Mouse (Mus musculus): ENCODE data around the gene Smlr1. TPM values are rescaled to one million over a fixed set of nuclear protein-coding genes. Genes with fewer than 3 reads are reported as not detected.
A peak's percentile ranks its signal among the peaks of the same experiment; 100 is the strongest.

Smlr1 gene
- total and polyA plus RNA-seq, 2 experiments from 2014 or later, result not detected

- 86% methylated on average over 5 of the region's 5 CpGs for WGBS
Observed at GRCm38 (mm10) chr10:25503250-25503649, 32.8 kb downstream of the Smlr1 start.

GRCm38 (mm10) chr10:25499323-25500071, 36.6 kb downstream of the Smlr1 start:
- no peak overlapping the region for H3K9ac ChIP-seq (replicated peaks; ENCODE audit: low read length)
- no peaks in the 10 kb centered on the region for H3K9me3 ChIP-seq (ENCODE audit: low read length)
- no peak for ATAC-seq
- no peaks in the 10 kb centered on the region for H3K27me3 ChIP-seq (ENCODE audit: insufficient read depth, low read length)
- TF ChIP-seq CTCF (IDR thresholded peaks at IDR 0.05; ENCODE audit: low read depth), result peak; percentile 57
- H3K4me3 ChIP-seq (ENCODE audit: low read length), result no peak overlapping the region
- H3K4me1 ChIP-seq (ENCODE audit: insufficient read depth, low read length), result no peaks in the 10 kb centered on the region
- H3K36me3 ChIP-seq (ENCODE audit: insufficient read depth, low read length), result 0 out of 2 replicates have a peak, but pooled peaks cover 6% of the 10 kb centered on the region
- 52% methylated on average over 10 of the region's 10 CpGs for WGBS
- H3K27ac ChIP-seq, result no peak overlapping the region
- DNase-seq (ENCODE audit: low spot score), result peak; percentile 53
- H3K4me2 ChIP-seq (ENCODE audit: low read depth, low read length), result no peak overlapping the region

More at GRCm38 (mm10) chr10:25503250-25503649, 32.8 kb downstream of the Smlr1 start:
- no peak overlapping the region for H3K9ac ChIP-seq (replicated peaks; ENCODE audit: low read length)
- H3K4me1 ChIP-seq (ENCODE audit: insufficient read depth, low read length), result no peaks in the 10 kb centered on the region
- no peak for TF ChIP-seq CTCF (IDR thresholded peaks at IDR 0.05; ENCODE audit: low read depth)
- H3K27ac ChIP-seq, result no peak overlapping the region
- H3K4me3 ChIP-seq (ENCODE audit: low read length), result no peak overlapping the region
- ATAC-seq (no peak), DNase-seq (ENCODE audit: low spot score) (no peak)
- H3K36me3 ChIP-seq (ENCODE audit: insufficient read depth, low read length), result 0 out of 2 replicates have a peak, but pooled peaks cover 6% of the 10 kb centered on the region
- no peaks in the 10 kb centered on the region for H3K27me3 ChIP-seq (ENCODE audit: insufficient read depth, low read length)
- no peak overlapping the region for H3K4me2 ChIP-seq (ENCODE audit: low read depth, low read length)
- no peaks in the 10 kb centered on the region for H3K9me3 ChIP-seq (ENCODE audit: low read length)

- H3K4me3 ChIP-seq (ENCODE audit: low read length), result no peak overlapping the region
- TF ChIP-seq CTCF (IDR thresholded peaks at IDR 0.05; ENCODE audit: low read depth), result peak; percentile 86
- no peaks in the 10 kb centered on the region for H3K27me3 ChIP-seq (ENCODE audit: insufficient read depth, low read length)
- 12% methylated on average over 1 of the region's 1 CpGs for WGBS
- H3K9ac ChIP-seq (replicated peaks; ENCODE audit: low read length), result no peak overlapping the region
- ATAC-seq (peak; percentile 75; the same call in 1 of the 2 replicates), DNase-seq (ENCODE audit: low spot score) (peak; percentile 74)
- no peak overlapping the region for H3K4me2 ChIP-seq (ENCODE audit: low read depth, low read length)
- H3K9me3 ChIP-seq (ENCODE audit: low read length), result no peaks in the 10 kb centered on the region
- H3K36me3 ChIP-seq (ENCODE audit: insufficient read depth, low read length), result no peaks in the 10 kb centered on the region
- H3K27ac ChIP-seq, result no peak overlapping the region
- no peaks in the 10 kb centered on the region for H3K4me1 ChIP-seq (ENCODE audit: insufficient read depth, low read length)
Observed at GRCm38 (mm10) chr10:25488456-25488855, 47.6 kb downstream of the Smlr1 start.

GRCm38 (mm10) chr10:25482791-25483190, 53.3 kb downstream of the Smlr1 start:
- no peak for TF ChIP-seq CTCF (IDR thresholded peaks at IDR 0.05; ENCODE audit: low read depth)
- no peak overlapping the region for H3K4me3 ChIP-seq (ENCODE audit: low read length)
- H3K9me3 ChIP-seq (ENCODE audit: low read length), result no peaks in the 10 kb centered on the region
- ATAC-seq (no peak), DNase-seq (ENCODE audit: low spot score) (no peak)
- no peaks in the 10 kb centered on the region for H3K36me3 ChIP-seq (ENCODE audit: insufficient read depth, low read length)
- H3K4me1 ChIP-seq (ENCODE audit: insufficient read depth, low read length), result no peaks in the 10 kb centered on the region
- H3K4me2 ChIP-seq (ENCODE audit: low read depth, low read length), result no peak overlapping the region
- 66% methylated on average over 5 of the region's 5 CpGs for WGBS
- H3K27ac ChIP-seq, result no peak overlapping the region
- H3K27me3 ChIP-seq (ENCODE audit: insufficient read depth, low read length), result no peaks in the 10 kb centered on the region
- H3K9ac ChIP-seq (replicated peaks; ENCODE audit: low read length), result no peak overlapping the region

GRCm38 (mm10) chr10:25479716-25480115, 56.4 kb downstream of the Smlr1 start:
- Histone ChIP-seq H3K9me3 (ENCODE audit: low read length) (no peaks in the 10 kb centered on the region), H3K36me3 (ENCODE audit: insufficient read depth, low read length) (no peaks in the 10 kb centered on the region), H3K9ac (replicated peaks; ENCODE audit: low read length) (no peak overlapping the region), H3K27ac (no peak overlapping the region), H3K4me3 (ENCODE audit: low read length) (no peak overlapping the region), H3K4me1 (ENCODE audit: insufficient read depth, low read length) (no peaks in the 10 kb centered on the region), H3K27me3 (ENCODE audit: insufficient read depth, low read length) (no peaks in the 10 kb centered on the region), H3K4me2 (ENCODE audit: low read depth, low read length) (no peak overlapping the region)
- DNase-seq (ENCODE audit: low spot score) (no peak), ATAC-seq (no peak)
- no peak for TF ChIP-seq CTCF (IDR thresholded peaks at IDR 0.05; ENCODE audit: low read depth)
- WGBS, result 84% methylated on average over 3 of the region's 3 CpGs

Other genes with a start within 250 kb of the Smlr1 start
- gene Akap7, start 228.4 kb downstream of the Smlr1 start, total RNA-seq (2014; rRNA removed), result 78.0 and 90.1 TPM in 2 replicates
- gene Akap7, start 228.4 kb downstream of the Smlr1 start, polyA plus RNA-seq (2015; fragmentation: Nextera tagmentation; extraction: Ambion mirVana), result 84.0 and 85.9 TPM in 2 replicates
- gene Epb41l2, start 176.5 kb downstream of the Smlr1 start, total RNA-seq (2014; rRNA removed), result 35.2 and 49.6 TPM in 2 replicates
- 26.0 and 30.2 TPM in 2 replicates for gene Epb41l2, start 176.5 kb downstream of the Smlr1 start, polyA plus RNA-seq (2015; fragmentation: Nextera tagmentation; extraction: Ambion mirVana)

All from hindbrain, postnatal 0 days (tissue).